Mouse (Mus musculus): Measurements from ENCODE around the gene Uhrf1. TPM values are rescaled to one million over a fixed set of nuclear protein-coding genes. Genes with fewer than 3 reads are reported as not detected.

Gene Uhrf1
- polyA plus RNA-seq, 1 experiment from 2014 or later: 138 TPM

DNA sequence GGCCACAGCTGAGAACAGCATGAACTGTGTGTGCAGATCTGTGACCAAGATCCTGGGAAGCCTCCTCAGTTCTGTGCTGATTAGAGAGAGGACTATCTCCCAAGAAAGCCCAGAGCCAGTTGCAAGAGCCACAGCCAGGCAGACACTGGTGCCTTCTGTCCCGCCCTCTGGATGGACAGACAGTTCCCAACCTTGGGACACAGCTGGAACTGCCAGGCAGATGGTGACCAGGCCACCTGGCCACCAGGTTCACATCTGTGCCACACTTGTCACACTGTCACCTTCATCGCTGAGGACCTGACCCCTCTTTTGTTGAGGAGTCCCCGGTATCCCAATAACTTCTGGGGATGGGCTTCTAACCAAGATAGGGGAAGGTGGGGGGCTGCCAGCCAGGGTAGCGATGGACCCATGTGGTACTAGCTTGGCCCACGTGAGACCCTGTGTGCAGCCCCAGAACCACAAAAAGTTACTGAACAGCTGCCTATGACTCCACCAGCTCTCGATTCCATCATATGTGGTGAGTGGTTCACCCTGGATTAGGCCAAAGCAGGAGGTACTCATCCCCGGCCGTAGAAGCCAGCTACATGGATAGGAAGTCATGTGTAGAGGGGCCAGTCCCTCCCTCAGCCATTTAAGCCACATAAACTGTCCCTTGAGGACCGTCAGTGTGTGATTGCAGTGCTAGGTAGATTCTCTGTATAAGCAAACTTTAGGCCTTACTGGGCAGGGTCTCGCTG is 43.7 kb upstream of the Uhrf1 start:
- H3K4me3 ChIP-seq (ENCODE audit: low read depth, low read length): no peak overlapping the region
- ATAC-seq (ENCODE audit: low FRiP score): no peak
- peaks cover 9% of the 10 kb centered on the region; the same call in 1 of the 2 replicates for H3K36me3 ChIP-seq (ENCODE audit: control insufficient read depth, insufficient read depth, low read length)
- H3K9me3 ChIP-seq (ENCODE audit: control insufficient read depth, low read length): no peaks in the 10 kb centered on the region
- no peak overlapping the region for H3K9ac ChIP-seq (ENCODE audit: low read length)
- no peak overlapping the region for H3K27ac ChIP-seq (ENCODE audit: low read depth, low read length)
- no peak overlapping the region for H3K4me2 ChIP-seq
- DNase-seq (ENCODE audit: low spot score, missing footprints): peak; percentile 35
- H3K4me1 ChIP-seq (ENCODE audit: control insufficient read depth, insufficient read depth, low read length): peaks cover 5% of the 10 kb centered on the region
- WGBS: 95% methylated on average over 10 of the region's 10 CpGs
- no peaks in the 10 kb centered on the region for H3K27me3 ChIP-seq (ENCODE audit: control insufficient read depth, insufficient read depth, low read length)

GRCm38 (mm10) chr17:56261166-56261565 is 42.0 kb upstream of the Uhrf1 start:
- H3K9ac ChIP-seq (ENCODE audit: low read length): no peak overlapping the region
- H3K4me3 ChIP-seq (ENCODE audit: low read depth, low read length): no peak overlapping the region
- H3K4me1 ChIP-seq (ENCODE audit: control insufficient read depth, insufficient read depth, low read length): peaks cover 5% of the 10 kb centered on the region
- H3K36me3 ChIP-seq (ENCODE audit: control insufficient read depth, insufficient read depth, low read length): peaks cover 9% of the 10 kb centered on the region; the same call in 1 of the 2 replicates
- H3K9me3 ChIP-seq (ENCODE audit: control insufficient read depth, low read length): no peaks in the 10 kb centered on the region
- H3K4me2 ChIP-seq: no peak overlapping the region
- no peak overlapping the region for H3K27ac ChIP-seq (ENCODE audit: low read depth, low read length)
- no peaks in the 10 kb centered on the region for H3K27me3 ChIP-seq (ENCODE audit: control insufficient read depth, insufficient read depth, low read length)
- peak; percentile 56 for DNase-seq (ENCODE audit: low spot score, missing footprints)
- 78% methylated on average over 3 of the region's 3 CpGs for WGBS
- ATAC-seq (ENCODE audit: low FRiP score): no peak

- peaks cover 1% of the 10 kb centered on the region for H3K4me1 ChIP-seq (ENCODE audit: control insufficient read depth, insufficient read depth, low read length)
- no peak overlapping the region for H3K4me3 ChIP-seq (ENCODE audit: low read depth, low read length)
- 86% methylated on average over 3 of the region's 3 CpGs for WGBS
- DNase-seq (ENCODE audit: low spot score, missing footprints): peak; percentile 26
- no peak overlapping the region for H3K27ac ChIP-seq (ENCODE audit: low read depth, low read length)
- no peaks in the 10 kb centered on the region for H3K9me3 ChIP-seq (ENCODE audit: control insufficient read depth, low read length)
- H3K36me3 ChIP-seq (ENCODE audit: control insufficient read depth, insufficient read depth, low read length): peaks cover 9% of the 10 kb centered on the region; the same call in 1 of the 2 replicates
- no peaks in the 10 kb centered on the region for H3K27me3 ChIP-seq (ENCODE audit: control insufficient read depth, insufficient read depth, low read length)
- no peak for ATAC-seq (ENCODE audit: low FRiP score)
- no peak overlapping the region for H3K4me2 ChIP-seq
- H3K9ac ChIP-seq (ENCODE audit: low read length): no peak overlapping the region
Measured at GRCm38 (mm10) chr17:56262645-56263094, 40.5 kb upstream of the Uhrf1 start.

DNA sequence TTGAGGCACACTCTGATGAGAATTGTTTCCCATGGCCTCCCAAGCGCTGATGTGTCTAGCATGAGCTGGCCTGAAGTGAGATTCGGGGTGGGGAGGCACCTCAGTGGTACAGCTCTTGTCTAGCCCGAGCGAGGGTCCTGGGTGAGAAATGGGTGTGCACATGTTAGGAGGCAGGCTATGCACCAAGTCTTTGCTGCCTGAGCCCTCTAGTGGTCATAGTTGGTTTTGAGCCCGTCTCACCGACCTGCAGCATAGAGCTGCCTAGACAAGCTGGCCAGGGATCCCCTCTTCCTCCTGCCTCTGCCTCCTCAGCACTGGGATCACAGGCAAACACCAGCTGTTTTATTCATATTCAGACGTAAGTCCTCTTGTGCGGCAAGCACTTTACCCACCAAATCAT is 39.1 kb upstream of the Uhrf1 start:
- WGBS: 20% methylated on average over 8 of the region's 8 CpGs
- peak; percentile 78 for ATAC-seq (ENCODE audit: low FRiP score)
- no peak overlapping the region for H3K27ac ChIP-seq (ENCODE audit: low read depth, low read length)
- no peak overlapping the region for H3K4me3 ChIP-seq (ENCODE audit: low read depth, low read length)
- peaks cover 3% of the 10 kb centered on the region; the same call in 1 of the 2 replicates for H3K36me3 ChIP-seq (ENCODE audit: control insufficient read depth, insufficient read depth, low read length)
- no peaks in the 10 kb centered on the region for H3K9me3 ChIP-seq (ENCODE audit: control insufficient read depth, low read length)
- no peak overlapping the region for H3K4me2 ChIP-seq
- no peak overlapping the region for H3K9ac ChIP-seq (ENCODE audit: low read length)
- DNase-seq (ENCODE audit: low spot score, missing footprints): peak; percentile 97
- 0 out of 2 replicates have a peak, but pooled peaks cover 2% of the 10 kb centered on the region for H3K4me1 ChIP-seq (ENCODE audit: control insufficient read depth, insufficient read depth, low read length)
- no peaks in the 10 kb centered on the region for H3K27me3 ChIP-seq (ENCODE audit: control insufficient read depth, insufficient read depth, low read length)

- Histone ChIP-seq H3K27ac (ENCODE audit: low read depth, low read length) (no peak overlapping the region), H3K36me3 (ENCODE audit: control insufficient read depth, insufficient read depth, low read length) (peaks cover 3% of the 10 kb centered on the region; the same call in 1 of the 2 replicates), H3K9me3 (ENCODE audit: control insufficient read depth, low read length) (no peaks in the 10 kb centered on the region), H3K4me2 (no peak overlapping the region), H3K4me1 (ENCODE audit: control insufficient read depth, insufficient read depth, low read length) (peaks cover 7% of the 10 kb centered on the region), H3K9ac (ENCODE audit: low read length) (no peak overlapping the region), H3K4me3 (ENCODE audit: low read depth, low read length) (no peak overlapping the region), H3K27me3 (ENCODE audit: control insufficient read depth, insufficient read depth, low read length) (no peaks in the 10 kb centered on the region)
- DNase-seq (ENCODE audit: low spot score, missing footprints): no peak
- no peak for ATAC-seq (ENCODE audit: low FRiP score)
- 93% methylated on average over 4 of the region's 4 CpGs for WGBS
Measured at GRCm38 (mm10) chr17:56265011-56265410, 38.1 kb upstream of the Uhrf1 start.

- DNase-seq (ENCODE audit: low spot score, missing footprints) (no peak), ATAC-seq (ENCODE audit: low FRiP score) (no peak)
- Histone ChIP-seq H3K27ac (ENCODE audit: low read depth, low read length) (no peak overlapping the region), H3K4me1 (ENCODE audit: control insufficient read depth, insufficient read depth, low read length) (peaks cover 7% of the 10 kb centered on the region), H3K27me3 (ENCODE audit: control insufficient read depth, insufficient read depth, low read length) (no peaks in the 10 kb centered on the region), H3K36me3 (ENCODE audit: control insufficient read depth, insufficient read depth, low read length) (peaks cover 3% of the 10 kb centered on the region; the same call in 1 of the 2 replicates), H3K4me3 (ENCODE audit: low read depth, low read length) (no peak overlapping the region), H3K9ac (ENCODE audit: low read length) (no peak overlapping the region), H3K4me2 (no peak overlapping the region), H3K9me3 (ENCODE audit: control insufficient read depth, low read length) (no peaks in the 10 kb centered on the region)
- 87% methylated on average over 3 of the region's 3 CpGs for WGBS
Measured at GRCm38 (mm10) chr17:56265869-56266268, 37.3 kb upstream of the Uhrf1 start.

DNA sequence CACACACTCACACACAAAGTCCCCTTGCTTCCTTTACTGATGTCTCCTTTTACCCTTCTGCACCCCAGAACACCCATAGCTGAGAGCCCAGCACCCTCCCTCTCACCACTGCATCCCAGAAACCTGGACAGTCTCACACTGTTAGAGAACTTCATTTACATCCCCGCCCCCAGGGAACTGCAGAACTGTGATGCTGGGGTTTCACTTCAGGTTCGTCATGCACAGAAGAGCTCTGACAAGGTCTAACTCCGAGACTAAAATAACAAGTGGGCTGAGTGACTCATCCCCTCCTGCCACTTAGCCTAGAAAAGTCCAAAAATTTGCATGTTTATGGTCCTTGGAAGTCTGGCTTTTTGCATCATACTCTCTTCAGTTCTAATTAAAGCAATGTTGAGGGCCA is 36.9 kb upstream of the Uhrf1 start:
- ATAC-seq (ENCODE audit: low FRiP score) (no peak), DNase-seq (ENCODE audit: low spot score, missing footprints) (no peak)
- H3K36me3 ChIP-seq (ENCODE audit: control insufficient read depth, insufficient read depth, low read length): peaks cover 3% of the 10 kb centered on the region; the same call in 1 of the 2 replicates
- H3K27ac ChIP-seq (ENCODE audit: low read depth, low read length): no peak overlapping the region
- whole genome bisulfite sequencing: 70% methylated on average over 3 of the region's 3 CpGs
- H3K9me3 ChIP-seq (ENCODE audit: control insufficient read depth, low read length): no peaks in the 10 kb centered on the region
- H3K4me1 ChIP-seq (ENCODE audit: control insufficient read depth, insufficient read depth, low read length): peaks cover 7% of the 10 kb centered on the region
- H3K27me3 ChIP-seq (ENCODE audit: control insufficient read depth, insufficient read depth, low read length): no peaks in the 10 kb centered on the region
- no peak overlapping the region for H3K4me2 ChIP-seq
- no peak overlapping the region for H3K4me3 ChIP-seq (ENCODE audit: low read depth, low read length)
- no peak overlapping the region for H3K9ac ChIP-seq (ENCODE audit: low read length)

- H3K27ac ChIP-seq (ENCODE audit: low read depth, low read length): no peak overlapping the region
- H3K4me1 ChIP-seq (ENCODE audit: control insufficient read depth, insufficient read depth, low read length): peaks cover 7% of the 10 kb centered on the region
- H3K4me2 ChIP-seq: peak overlapping the region; percentile 69
- peak; percentile 88 for ATAC-seq (ENCODE audit: low FRiP score)
- H3K36me3 ChIP-seq (ENCODE audit: control insufficient read depth, insufficient read depth, low read length): no peaks in the 10 kb centered on the region
- DNase-seq (ENCODE audit: low spot score, missing footprints): peak; percentile 90
- peak overlapping the region; percentile 65 for H3K9ac ChIP-seq (ENCODE audit: low read length)
- no peaks in the 10 kb centered on the region for H3K9me3 ChIP-seq (ENCODE audit: control insufficient read depth, low read length)
- 20% methylated on average over 12 of the region's 12 CpGs for WGBS
- H3K4me3 ChIP-seq (ENCODE audit: low read depth, low read length): peak overlapping the region; percentile 30
- H3K27me3 ChIP-seq (ENCODE audit: control insufficient read depth, insufficient read depth, low read length): no peaks in the 10 kb centered on the region
Measured at GRCm38 (mm10) chr17:56269153-56269630, 33.9 kb upstream of the Uhrf1 start.

DNA sequence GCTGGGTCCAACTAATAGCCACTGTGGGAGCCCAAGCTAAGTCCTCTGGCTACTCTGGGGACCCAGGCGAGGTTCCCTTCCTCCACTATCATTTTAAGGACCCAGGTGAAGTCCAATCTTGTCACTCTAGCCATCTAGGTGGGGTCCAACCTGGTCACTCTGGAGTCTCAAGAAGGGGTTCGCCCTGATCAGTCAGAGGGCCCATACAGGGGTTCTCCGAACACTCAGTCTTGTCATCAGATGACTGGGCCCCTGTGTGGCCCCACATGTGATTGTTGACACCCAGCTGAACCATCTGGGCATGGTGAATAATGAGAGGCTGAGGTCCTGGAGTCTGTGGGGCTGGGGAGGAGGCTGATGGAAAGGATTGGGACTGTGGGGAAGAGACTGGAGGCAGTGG is 33.4 kb upstream of the Uhrf1 start:
- H3K4me1 ChIP-seq (ENCODE audit: control insufficient read depth, insufficient read depth, low read length): peaks cover 7% of the 10 kb centered on the region
- 81% methylated on average over 3 of the region's 3 CpGs for WGBS
- ATAC-seq (ENCODE audit: low FRiP score) (peak; percentile 18; the same call in 1 of the 2 replicates), DNase-seq (ENCODE audit: low spot score, missing footprints) (no peak)
- no peaks in the 10 kb centered on the region for H3K36me3 ChIP-seq (ENCODE audit: control insufficient read depth, insufficient read depth, low read length)
- no peak overlapping the region for H3K27ac ChIP-seq (ENCODE audit: low read depth, low read length)
- no peaks in the 10 kb centered on the region for H3K27me3 ChIP-seq (ENCODE audit: control insufficient read depth, insufficient read depth, low read length)
- no peaks in the 10 kb centered on the region for H3K9me3 ChIP-seq (ENCODE audit: control insufficient read depth, low read length)
- peak overlapping the region; percentile 30; the same call in 1 of the 2 replicates for H3K4me3 ChIP-seq (ENCODE audit: low read depth, low read length)
- H3K9ac ChIP-seq (ENCODE audit: low read length): peak overlapping the region; percentile 65
- H3K4me2 ChIP-seq: peak overlapping the region; percentile 69

All from midbrain, embryonic 11.5 days (tissue).